Mouse (Mus musculus): Measurements from ENCODE around the gene Adcy2.

- TF ChIP-seq POLR2A (IDR thresholded peaks at IDR 0.05; ENCODE audit: extremely low read depth, insufficient read depth, low read length) (no peak), CTCF (IDR thresholded peaks at IDR 0.05; ENCODE audit: extremely low read depth, insufficient read depth, low read length) (no peak)
Measured at GRCm38 (mm10) chr13:68830030-68830759, 169.1 kb downstream of the Adcy2 start.

Data from cortical plate, adult 2 months (tissue).